ENCODE assay signal across 13 mouse cellular contexts in genomic region chr16:24559811-24560210, GRCm38 (mm10).
DNase-seq lines count a peak whose midpoint lies in the region; ATAC-seq and TF ChIP-seq lines count a peak whose summit lies in the region.
"Had no signal": no experiment of that assay in that cellular context is flagged by ENCODE, and none has a peak within 500 bp of the region (broad histone marks: within the 10 kb centered on the region; RNA-seq: fewer than 3 reads in every experiment).

No protein-coding gene starts in this region.

- DNase-seq in gastrocnemius, adult 2 months, result peak; percentile 67
- DNase-seq in gastrocnemius, postnatal 10 days, result no peak
- peak; percentile 25 for DNase-seq in 3T3-L1 (ENCODE audit: low read depth, low spot score)
- peak; percentile 64 for DNase-seq in fibroblast of lung, adult 2 months (ENCODE audit: low read depth)
- peak; percentile 46 for DNase-seq in lung, postnatal 10 days
- DNase-seq in forebrain, embryonic 11.5 days (ENCODE audit: low spot score), result no peak
- DNase-seq: cerebellum, postnatal 14 days; layer of hippocampus, adult 9-11 months; thymus, postnatal 14 days had no signal

- no peaks in the 10 kb centered on the region for H3K4me1 ChIP-seq in forebrain, embryonic 15.5 days
- H3K4me1 ChIP-seq in forebrain, embryonic 11.5 days (replicated peaks; ENCODE audit: control insufficient read depth, insufficient read depth, low read length), result no peaks in the 10 kb centered on the region
- H3K4me1 ChIP-seq: midbrain, embryonic 13.5 days had no signal

- intact Hi-C loops in gastrocnemius, adult 2 months (cut with DNase I), result loop anchor here (5.0 to 10.0 kb wide), 3 partner anchors 58 to 405 kb away; no protein-coding TSS in a partner anchor

- no peak overlapping the region for H3K9ac ChIP-seq in forebrain, embryonic 15.5 days (replicated peaks)
- no peak overlapping the region for H3K9ac ChIP-seq in forebrain, embryonic 11.5 days (ENCODE audit: low read length)
- H3K9ac ChIP-seq: midbrain, embryonic 13.5 days had no signal

- H3K27ac ChIP-seq in gastrocnemius, adult 2 months, result peak overlapping the region; percentile 91
- H3K27ac ChIP-seq in forebrain, embryonic 15.5 days (replicated peaks), result no peak overlapping the region
- H3K27ac ChIP-seq in forebrain, embryonic 11.5 days (ENCODE audit: low read depth, low read length), result no peak overlapping the region
- H3K27ac ChIP-seq: macrophage; midbrain, embryonic 13.5 days had no signal

- TF ChIP-seq CTCF in gastrocnemius, adult 2 months (IDR thresholded peaks at IDR 0.05), result no peak

- no peak overlapping the region for H3K4me3 ChIP-seq in gastrocnemius, adult 2 months
- H3K4me3 ChIP-seq in forebrain, embryonic 15.5 days, result no peak overlapping the region
- no peak overlapping the region for H3K4me3 ChIP-seq in forebrain, embryonic 11.5 days (ENCODE audit: low read depth, low read length)
- H3K4me3 ChIP-seq: midbrain, embryonic 13.5 days had no signal

- no peaks in the 10 kb centered on the region for H3K27me3 ChIP-seq in forebrain, embryonic 15.5 days
- no peaks in the 10 kb centered on the region for H3K27me3 ChIP-seq in forebrain, embryonic 11.5 days (ENCODE audit: control insufficient read depth, insufficient read depth, low read length)
- H3K27me3 ChIP-seq: midbrain, embryonic 13.5 days had no signal

- H3K4me2 ChIP-seq in forebrain, embryonic 15.5 days (replicated peaks), result no peak overlapping the region
- H3K4me2 ChIP-seq in forebrain, embryonic 11.5 days (ENCODE audit: low read depth, low read length, severe bottlenecking), result no peak overlapping the region
- H3K4me2 ChIP-seq: liver, embryonic 11.5 days; midbrain, embryonic 13.5 days had no signal

- ATAC-seq in forebrain, embryonic 15.5 days (replicated peaks), result no peak
- ATAC-seq in forebrain, embryonic 11.5 days (replicated peaks; ENCODE audit: low FRiP score), result no peak
- ATAC-seq: midbrain, embryonic 13.5 days had no signal

- H3K36me3 ChIP-seq in forebrain, embryonic 15.5 days, result no peaks in the 10 kb centered on the region
- no peaks in the 10 kb centered on the region for H3K36me3 ChIP-seq in forebrain, embryonic 11.5 days (ENCODE audit: control insufficient read depth, insufficient read depth, low read length)
- H3K36me3 ChIP-seq: midbrain, embryonic 13.5 days had no signal

- no peaks in the 10 kb centered on the region for H3K9me3 ChIP-seq in forebrain, embryonic 15.5 days
- H3K9me3 ChIP-seq in forebrain, embryonic 11.5 days (ENCODE audit: control insufficient read depth, low read length), result no peaks in the 10 kb centered on the region
- H3K9me3 ChIP-seq: midbrain, embryonic 13.5 days had no signal

- 90% methylated on average over 4 of the region's 4 CpGs for WGBS in forebrain, embryonic 15.5 days
- WGBS in forebrain, embryonic 11.5 days, result 81% methylated on average over 4 of the region's 4 CpGs

Comparison
In these comparisons a context has a peak if more than half of its experiments do, and no peak if none do; other contexts are left out.
1. DNase-seq: peak in gastrocnemius, adult 2 months (single experiment), 3T3-L1 (single experiment), fibroblast of lung, adult 2 months (single experiment) and lung, postnatal 10 days (single experiment); none in gastrocnemius, postnatal 10 days (single experiment) and forebrain, embryonic 11.5 days (single experiment).